ENCODE assay signal across 8 mouse cellular contexts in genomic region chr6:3620428-3621387, GRCm38 (mm10).
A peak's percentile ranks its signal among the peaks of the same experiment; 100 is the strongest.
DNase-seq lines count a peak whose midpoint lies in the region; ATAC-seq and TF ChIP-seq lines count a peak whose summit lies in the region.
"Not testable (repeated sequence)": the region's sequence is repeated elsewhere in the genome, so short reads cannot be mapped to it uniquely, and the experiment has no call there.

No protein-coding gene starts in this region.

- not testable (repeated sequence) for H3K4me2 ChIP-seq in forebrain, embryonic 11.5 days (ENCODE audit: low read depth, low read length, severe bottlenecking); kidney, embryonic 14.5 days (replicated peaks; ENCODE audit: low read depth, low read length); midbrain, embryonic 12.5 days (replicated peaks)
- H3K4me2 ChIP-seq in heart, embryonic 15.5 days, result peak overlapping the region; percentile 50

- H3K27me3 ChIP-seq in forebrain, embryonic 11.5 days (ENCODE audit: control insufficient read depth, insufficient read depth, low read length); heart, embryonic 15.5 days; kidney, embryonic 14.5 days (ENCODE audit: control insufficient read depth, insufficient read depth, low read length); liver, adult 2 months (ENCODE audit: control insufficient read depth, insufficient read depth, low read length); midbrain, embryonic 12.5 days: not testable (repeated sequence)

- DNase-seq in ES-CJ7 (ENCODE audit: low read depth, low spot score), result peak; percentile 36
- peak; percentile 18 for DNase-seq in cerebellum, adult 11 months
- DNase-seq in forebrain, embryonic 11.5 days (ENCODE audit: low spot score), result not testable (repeated sequence)
- DNase-seq in liver, adult 2 months (ENCODE audit: extremely low read depth, low read depth, low spot score), result peak; percentile 53
- peak; percentile 1 for DNase-seq in spleen, adult 12 weeks (ENCODE audit: low spot score)

- 62% methylated on average over 11 of the region's 13 CpGs for WGBS in forebrain, embryonic 11.5 days
- 56% methylated on average over 11 of the region's 13 CpGs for WGBS in heart, embryonic 15.5 days
- WGBS in kidney, embryonic 14.5 days, result 61% methylated on average over 11 of the region's 13 CpGs
- WGBS in liver, adult 2 months, result 50% methylated on average over 11 of the region's 13 CpGs
- whole genome bisulfite sequencing in midbrain, embryonic 12.5 days, result 65% methylated on average over 11 of the region's 13 CpGs

- H3K4me3 ChIP-seq in forebrain, embryonic 11.5 days (ENCODE audit: low read depth, low read length); kidney, embryonic 14.5 days (ENCODE audit: low read length); midbrain, embryonic 12.5 days: not testable (repeated sequence)
- peak overlapping the region; percentile 24 for H3K4me3 ChIP-seq in heart, embryonic 15.5 days
- H3K4me3 ChIP-seq in liver, adult 2 months (ENCODE audit: insufficient read depth, low read depth, low read length), result peak overlapping the region; percentile 30; the same call in 1 of the 2 replicates

- not testable (repeated sequence) for H3K4me1 ChIP-seq in forebrain, embryonic 11.5 days (replicated peaks; ENCODE audit: control insufficient read depth, insufficient read depth, low read length); heart, embryonic 15.5 days (replicated peaks); kidney, embryonic 14.5 days (ENCODE audit: control insufficient read depth, insufficient read depth, low read length); liver, adult 2 months (ENCODE audit: control insufficient read depth, insufficient read depth, low read length); midbrain, embryonic 12.5 days

- TF ChIP-seq POLR2A in liver, adult 2 months (IDR thresholded peaks at IDR 0.05; ENCODE audit: extremely low read depth, insufficient read depth, low read length), result not testable (repeated sequence)

- not testable (repeated sequence) for H3K9me3 ChIP-seq in forebrain, embryonic 11.5 days (ENCODE audit: control insufficient read depth, low read length); heart, embryonic 15.5 days (replicated peaks); kidney, embryonic 14.5 days (ENCODE audit: control insufficient read depth, low read length); midbrain, embryonic 12.5 days

- TF ChIP-seq CTCF in liver, adult 2 months (IDR thresholded peaks at IDR 0.05; ENCODE audit: low read depth, low read length), result not testable (repeated sequence)

- not testable (repeated sequence) for H3K36me3 ChIP-seq in forebrain, embryonic 11.5 days (ENCODE audit: control insufficient read depth, insufficient read depth, low read length); heart, embryonic 15.5 days; kidney, embryonic 14.5 days (ENCODE audit: control insufficient read depth, insufficient read depth, low read length); liver, adult 2 months (ENCODE audit: control insufficient read depth, insufficient read depth, low read length); midbrain, embryonic 12.5 days

- ATAC-seq in forebrain, embryonic 11.5 days (replicated peaks; ENCODE audit: low FRiP score), result peak; percentile 76; the same call in 1 of the 2 replicates
- not testable (repeated sequence) for ATAC-seq in heart, embryonic 15.5 days (replicated peaks; ENCODE audit: insufficient number of reproducible peaks, insufficient read depth, low FRiP score, low read depth)
- peak; percentile 62; the same call in 1 of the 2 replicates for ATAC-seq in kidney, embryonic 14.5 days (ENCODE audit: low FRiP score, low TSS enrichment)
- peak; percentile 72 for ATAC-seq in midbrain, embryonic 12.5 days (ENCODE audit: low FRiP score, low read depth)

- H3K27ac ChIP-seq in forebrain, embryonic 11.5 days (ENCODE audit: low read depth, low read length); heart, embryonic 15.5 days; kidney, embryonic 14.5 days (ENCODE audit: low read depth, low read length); liver, adult 2 months (replicated peaks; ENCODE audit: insufficient read depth, low read depth, low read length); midbrain, embryonic 12.5 days (replicated peaks): not testable (repeated sequence)

- H3K79me2 ChIP-seq in liver, adult 2 months (ENCODE audit: control insufficient read depth, insufficient read depth, low read length), result not testable (repeated sequence)

- not testable (repeated sequence) for H3K9ac ChIP-seq in forebrain, embryonic 11.5 days (ENCODE audit: low read length); heart, embryonic 15.5 days; kidney, embryonic 14.5 days (ENCODE audit: low read depth, low read length); liver, adult 2 months (ENCODE audit: low read depth, low read length); midbrain, embryonic 12.5 days (replicated peaks)
